Mouse (Mus musculus) midbrain, embryonic 15.5 days (tissue): ENCODE measurements around the gene Syndig1. TPM values are rescaled to one million over a fixed set of nuclear protein-coding genes. Genes with fewer than 3 reads are reported as not detected.

Source experiments
- ATAC-seq: fragments of 200-750 bp; cut with Nextera tagmentation; replicated peaks from 2 replicates; pipeline ENCODE4 v1.8.0; 2017; ENCODE audit warnings: moderate TSS enrichment
- H3K27ac ChIP-seq: fragments of 300-500 bp; sonication (generic); 2 replicates; pipeline ENCODE4 v1.5.1; 2015; ENCODE audit warnings: mild to moderate bottlenecking, inconsistent platforms
- H3K27me3 ChIP-seq: fragments of 300-500 bp; sonication (generic); replicated peaks from 2 replicates; pipeline ENCODE4 v1.6.1; 2015; ENCODE audit warnings: inconsistent platforms
- H3K36me3 ChIP-seq: fragments of 300-500 bp; sonication (generic); replicated peaks from 2 replicates; pipeline ENCODE4 v1.6.1; 2015; ENCODE audit warnings: inconsistent platforms
- H3K4me1 ChIP-seq: fragments of 300-500 bp; sonication (generic); 2 replicates; pipeline ENCODE4 v1.6.1; 2015; ENCODE audit warnings: inconsistent platforms
- H3K4me2 ChIP-seq: fragments of 300-500 bp; sonication (generic); 2 replicates; pipeline ENCODE4 v1.6.1; 2015; ENCODE audit warnings: inconsistent platforms, mild to moderate bottlenecking, moderate library complexity
- H3K4me3 ChIP-seq: fragments of 300-500 bp; sonication (generic); 2 replicates; pipeline ENCODE4 v1.5.1; 2015; ENCODE audit warnings: mild to moderate bottlenecking, inconsistent platforms
- H3K9ac ChIP-seq: fragments of 300-500 bp; sonication (generic); 2 replicates; pipeline ENCODE4 v1.6.1; 2015; ENCODE audit warnings: mild to moderate bottlenecking, inconsistent platforms
- H3K9me3 ChIP-seq: fragments of 300-500 bp; sonication (generic); 2 replicates; pipeline ENCODE4 v1.6.1; 2016; ENCODE audit warnings: inconsistent platforms
- WGBS: fragments of 180-500 bp; shearing (Covaris S2); methylation state at CpG from one replicate; pipeline ENCODE4 v1.1.7; 2015; ENCODE audit warnings: mixed read lengths; 5-methylcytosine and 5-hydroxymethylcytosine counted together
- polyA plus RNA-seq: library from polyadenylated mRNA; unstranded; fragments of >200 nt; fragmentation: Nextera tagmentation; extraction: Ambion mirVana; gene quantifications from 2 replicates; pipeline ENCODE4 v1.2.1, GENCODE M21; 2015

Syndig1 gene
- polyA plus RNA-seq, 1 experiment from 2014 or later: 21.2 TPM

- no peak overlapping the region for H3K4me3 ChIP-seq
- H3K9ac ChIP-seq: no peak overlapping the region
- ATAC-seq: no peak
- H3K4me1 ChIP-seq: peaks cover 4% of the 10 kb centered on the region; the same call in 1 of the 2 replicates
- H3K36me3 ChIP-seq: no peaks in the 10 kb centered on the region
- H3K27ac ChIP-seq: no peak overlapping the region
- 14% methylated on average over 2 of the region's 2 CpGs for WGBS
- no peaks in the 10 kb centered on the region for H3K9me3 ChIP-seq
- H3K4me2 ChIP-seq: no peak overlapping the region
- H3K27me3 ChIP-seq: no peaks in the 10 kb centered on the region
These were observed 62.6 kb downstream of the Syndig1 start for GRCm38 (mm10) chr2:149891647-149892046.

GRCm38 (mm10) chr2:149896337-149896736 lies 67.3 kb downstream of the Syndig1 start:
- no peak overlapping the region for H3K9ac ChIP-seq
- H3K27me3 ChIP-seq: no peaks in the 10 kb centered on the region
- H3K9me3 ChIP-seq: no peaks in the 10 kb centered on the region
- H3K27ac ChIP-seq: no peak overlapping the region
- peaks cover 4% of the 10 kb centered on the region; the same call in 1 of the 2 replicates for H3K4me1 ChIP-seq
- no peaks in the 10 kb centered on the region for H3K36me3 ChIP-seq
- H3K4me2 ChIP-seq: no peak overlapping the region
- H3K4me3 ChIP-seq: no peak overlapping the region
- no peak for ATAC-seq
- WGBS: 82% methylated on average over 2 of the region's 2 CpGs

- Histone ChIP-seq H3K9me3 (no peaks in the 10 kb centered on the region), H3K4me1 (no peaks in the 10 kb centered on the region), H3K4me3 (no peak overlapping the region), H3K27me3 (no peaks in the 10 kb centered on the region), H3K9ac (no peak overlapping the region), H3K36me3 (no peaks in the 10 kb centered on the region), H3K4me2 (no peak overlapping the region), H3K27ac (no peak overlapping the region)
- WGBS: 95% methylated on average over 9 of the region's 9 CpGs
- ATAC-seq: no peak
These were observed 70.6 kb downstream of the Syndig1 start for GRCm38 (mm10) chr2:149899615-149900014.

- no peak overlapping the region for H3K9ac ChIP-seq
- WGBS: 86% methylated on average over 1 of the region's 1 CpGs
These were observed 71.6 kb downstream of the Syndig1 start for GRCm38 (mm10) chr2:149900606-149901005.

GRCm38 (mm10) chr2:149904405-149904804 lies 75.4 kb downstream of the Syndig1 start:
- no peak for ATAC-seq
- Histone ChIP-seq H3K4me1 (no peaks in the 10 kb centered on the region), H3K4me2 (no peak overlapping the region), H3K27me3 (no peaks in the 10 kb centered on the region), H3K27ac (no peak overlapping the region), H3K9me3 (no peaks in the 10 kb centered on the region), H3K36me3 (no peaks in the 10 kb centered on the region), H3K4me3 (no peak overlapping the region), H3K9ac (no peak overlapping the region)
- WGBS: 79% methylated on average over 1 of the region's 1 CpGs

More at GRCm38 (mm10) chr2:149900606-149901005, 71.6 kb downstream of the Syndig1 start:
- Histone ChIP-seq H3K9me3 (no peaks in the 10 kb centered on the region), H3K4me2 (no peak overlapping the region), H3K36me3 (no peaks in the 10 kb centered on the region), H3K27ac (no peak overlapping the region), H3K4me1 (no peaks in the 10 kb centered on the region), H3K27me3 (no peaks in the 10 kb centered on the region), H3K4me3 (no peak overlapping the region)
- no peak for ATAC-seq

- no peak overlapping the region for H3K27ac ChIP-seq
- no peak overlapping the region for H3K4me3 ChIP-seq
- H3K4me2 ChIP-seq: no peak overlapping the region
- H3K27me3 ChIP-seq: no peaks in the 10 kb centered on the region
- ATAC-seq: no peak
- WGBS: 87% methylated on average over 3 of the region's 3 CpGs
- no peak overlapping the region for H3K9ac ChIP-seq
- H3K36me3 ChIP-seq: no peaks in the 10 kb centered on the region
- H3K4me1 ChIP-seq: no peaks in the 10 kb centered on the region
- no peaks in the 10 kb centered on the region for H3K9me3 ChIP-seq
These were observed 77.7 kb downstream of the Syndig1 start for GRCm38 (mm10) chr2:149906694-149907093.

GRCm38 (mm10) chr2:149917162-149917561 lies 88.2 kb downstream of the Syndig1 start:
- no peak for ATAC-seq
- no peaks in the 10 kb centered on the region for H3K36me3 ChIP-seq
- H3K27me3 ChIP-seq: no peaks in the 10 kb centered on the region
- no peaks in the 10 kb centered on the region for H3K4me1 ChIP-seq
- no peak overlapping the region for H3K9ac ChIP-seq
- WGBS: 90% methylated on average over 3 of the region's 3 CpGs
- no peak overlapping the region for H3K4me2 ChIP-seq
- H3K4me3 ChIP-seq: no peak overlapping the region
- H3K27ac ChIP-seq: no peak overlapping the region
- H3K9me3 ChIP-seq: no peaks in the 10 kb centered on the region

- H3K27ac ChIP-seq: no peak overlapping the region
- H3K27me3 ChIP-seq: no peaks in the 10 kb centered on the region
- no peak overlapping the region for H3K4me2 ChIP-seq
- no peaks in the 10 kb centered on the region for H3K36me3 ChIP-seq
- no peak overlapping the region for H3K9ac ChIP-seq
- no peaks in the 10 kb centered on the region for H3K4me1 ChIP-seq
- WGBS: 73% methylated on average over 2 of the region's 2 CpGs
- no peak for ATAC-seq
- no peaks in the 10 kb centered on the region for H3K9me3 ChIP-seq
- H3K4me3 ChIP-seq: no peak overlapping the region
These were observed 94.5 kb downstream of the Syndig1 start for GRCm38 (mm10) chr2:149923561-149923960.

- H3K27me3 ChIP-seq: no peaks in the 10 kb centered on the region
- ATAC-seq: no peak
These were observed 96.9 kb downstream of the Syndig1 start for GRCm38 (mm10) chr2:149925911-149926310.

GRCm38 (mm10) chr2:149927001-149927400 lies 98.0 kb downstream of the Syndig1 start:
- H3K4me2 ChIP-seq: no peak overlapping the region
- no peak overlapping the region for H3K9ac ChIP-seq
- no peaks in the 10 kb centered on the region for H3K27me3 ChIP-seq
- no peak overlapping the region for H3K27ac ChIP-seq
- no peaks in the 10 kb centered on the region for H3K9me3 ChIP-seq
- H3K4me3 ChIP-seq: no peak overlapping the region
- H3K4me1 ChIP-seq: no peaks in the 10 kb centered on the region
- H3K36me3 ChIP-seq: no peaks in the 10 kb centered on the region
- no peak for ATAC-seq

More at GRCm38 (mm10) chr2:149925911-149926310, 96.9 kb downstream of the Syndig1 start:
- H3K27ac ChIP-seq: no peak overlapping the region
- no peak overlapping the region for H3K4me2 ChIP-seq
- H3K9me3 ChIP-seq: no peaks in the 10 kb centered on the region
- no peak overlapping the region for H3K9ac ChIP-seq
- no peaks in the 10 kb centered on the region for H3K4me1 ChIP-seq
- 86% methylated on average over 2 of the region's 2 CpGs for WGBS
- no peaks in the 10 kb centered on the region for H3K36me3 ChIP-seq
- H3K4me3 ChIP-seq: no peak overlapping the region

- no peak overlapping the region for H3K9ac ChIP-seq
- 92% methylated on average over 3 of the region's 3 CpGs for WGBS
- H3K36me3 ChIP-seq: no peaks in the 10 kb centered on the region
- H3K4me1 ChIP-seq: no peaks in the 10 kb centered on the region
- H3K9me3 ChIP-seq: no peaks in the 10 kb centered on the region
- no peak overlapping the region for H3K4me2 ChIP-seq
- H3K4me3 ChIP-seq: no peak overlapping the region
- no peak overlapping the region for H3K27ac ChIP-seq
- no peak for ATAC-seq
- H3K27me3 ChIP-seq: no peaks in the 10 kb centered on the region
These were observed 98.5 kb downstream of the Syndig1 start for GRCm38 (mm10) chr2:149927481-149927880.

GRCm38 (mm10) chr2:149929986-149930385 lies 101.0 kb downstream of the Syndig1 start:
- WGBS: 82% methylated on average over 5 of the region's 5 CpGs
- no peak overlapping the region for H3K27ac ChIP-seq
- peaks cover 3% of the 10 kb centered on the region; the same call in 1 of the 2 replicates for H3K4me1 ChIP-seq
- no peaks in the 10 kb centered on the region for H3K36me3 ChIP-seq
- H3K4me2 ChIP-seq: no peak overlapping the region
- no peak overlapping the region for H3K4me3 ChIP-seq
- no peak for ATAC-seq
- no peaks in the 10 kb centered on the region for H3K27me3 ChIP-seq
- H3K9ac ChIP-seq: no peak overlapping the region
- no peaks in the 10 kb centered on the region for H3K9me3 ChIP-seq

GRCm38 (mm10) chr2:149931111-149931510 lies 102.1 kb downstream of the Syndig1 start:
- Histone ChIP-seq H3K9ac (no peak overlapping the region), H3K4me3 (no peak overlapping the region), H3K9me3 (no peaks in the 10 kb centered on the region), H3K4me1 (peaks cover 3% of the 10 kb centered on the region; the same call in 1 of the 2 replicates), H3K36me3 (no peaks in the 10 kb centered on the region), H3K27me3 (no peaks in the 10 kb centered on the region), H3K27ac (no peak overlapping the region), H3K4me2 (no peak overlapping the region)
- 70% methylated on average over 2 of the region's 2 CpGs for WGBS
- no peak for ATAC-seq
